Mouse (Mus musculus): ENCODE measurements at regions not wholly inside any gene's neighbourhood (a gene's known extent, or its start where the extent isn't known, plus 50 kb on each side); places are given as distances from the start of the nearest gene placed in this dataset.

DNA sequence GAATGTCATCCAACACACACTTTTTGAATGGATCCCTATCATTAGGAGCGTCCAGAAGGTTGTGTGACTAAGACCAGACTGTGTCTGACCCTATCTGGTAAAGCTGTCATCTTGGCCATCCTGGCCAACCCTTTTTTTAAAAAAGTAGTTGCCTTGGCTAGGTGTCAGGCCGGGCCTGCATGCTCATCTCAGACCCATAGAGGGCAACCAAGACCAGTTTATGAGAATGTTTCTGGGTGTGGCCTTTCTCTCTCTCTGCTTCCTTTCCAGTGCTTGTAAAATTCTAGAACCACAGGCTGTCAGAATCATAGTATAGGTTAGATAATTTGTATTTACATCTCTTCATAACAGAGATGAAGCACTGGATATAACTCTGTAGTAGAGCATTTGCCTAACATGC is 62.8 kb upstream of the Las1l start:
- peak; percentile 27 for DNase-seq

DNA sequence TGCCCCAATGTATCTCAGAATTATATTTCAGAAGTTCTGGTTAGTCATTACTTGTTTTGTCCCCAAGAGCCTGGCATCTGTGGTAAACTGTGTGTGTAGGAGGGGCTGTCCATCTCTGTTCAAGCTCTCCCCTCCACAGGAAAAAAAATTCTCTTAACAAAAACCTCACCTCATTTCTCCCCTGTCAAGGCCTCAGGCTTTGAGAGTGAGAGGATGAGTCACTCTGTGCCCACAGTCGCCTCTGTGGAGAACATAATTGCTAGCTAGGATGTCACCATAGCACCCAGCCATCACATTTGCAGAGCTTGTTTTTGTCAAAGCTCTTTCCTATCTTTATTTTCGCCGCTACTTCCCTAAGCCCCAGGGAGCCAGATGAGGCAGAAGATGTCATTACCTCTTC is 63.6 kb upstream of the Las1l start:
- no peak for DNase-seq

DNA sequence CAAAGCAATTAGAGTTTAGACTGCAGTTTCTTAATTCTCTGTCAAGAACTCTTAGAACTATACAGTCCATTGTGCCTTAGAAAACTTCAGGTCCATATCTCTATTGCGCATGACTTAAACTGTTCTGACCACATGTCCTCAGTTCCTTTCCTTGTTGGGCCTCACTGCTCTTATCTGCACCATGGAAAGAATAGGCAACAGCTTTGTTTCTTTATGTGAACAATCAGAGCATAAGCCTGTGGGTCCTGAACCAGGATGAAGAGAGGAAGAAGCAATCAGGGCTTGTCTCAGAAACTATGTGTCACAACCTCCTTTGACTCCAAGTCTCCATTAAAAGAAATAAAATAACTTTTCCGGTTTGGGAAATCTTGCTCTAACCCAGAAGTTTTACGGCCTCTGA is 68.6 kb upstream of the Las1l start:
- DNase-seq, result no peak

DNA sequence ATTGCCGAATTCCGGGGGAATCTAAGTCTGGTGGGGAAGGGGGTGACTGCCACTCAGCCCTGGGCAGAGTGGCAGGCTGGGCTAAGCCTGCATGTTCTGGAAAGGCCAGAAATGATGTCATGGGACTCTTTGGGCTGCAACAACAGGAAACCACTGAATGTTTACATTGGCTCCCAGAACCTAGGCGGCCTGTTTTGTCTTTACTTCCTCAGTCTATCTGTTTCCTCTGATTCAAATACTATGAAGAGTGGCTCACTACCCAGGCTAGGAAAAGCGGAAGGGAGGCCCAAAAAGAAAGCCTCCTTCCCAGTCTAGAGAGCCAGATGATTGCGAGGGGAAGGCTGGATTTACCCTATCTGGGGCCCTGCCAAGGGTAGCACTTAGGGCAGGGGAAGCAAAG is 69.1 kb upstream of the Las1l start:
- DNase-seq, result peak; percentile 41

DNA sequence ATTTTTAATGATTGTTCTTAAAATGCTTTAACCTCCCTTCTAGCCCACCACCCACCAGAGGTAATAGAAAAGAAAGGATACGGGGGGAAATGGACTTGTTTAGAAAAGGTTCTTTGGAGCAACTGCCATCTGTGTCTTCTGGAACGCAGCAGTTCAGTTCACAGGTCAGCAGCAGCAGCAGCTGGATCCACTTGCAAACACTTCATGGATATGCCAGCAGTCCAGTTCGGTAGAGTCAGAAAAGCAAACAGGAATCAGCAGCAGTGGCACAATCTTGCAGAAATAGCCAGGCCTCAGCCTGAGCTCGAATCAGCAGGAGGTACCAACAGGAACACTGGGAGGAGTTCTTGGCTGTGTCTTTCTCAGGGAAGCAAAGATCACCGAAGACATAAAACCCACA is 64.3 kb upstream of the Msn start:
- no peak for DNase-seq

DNA sequence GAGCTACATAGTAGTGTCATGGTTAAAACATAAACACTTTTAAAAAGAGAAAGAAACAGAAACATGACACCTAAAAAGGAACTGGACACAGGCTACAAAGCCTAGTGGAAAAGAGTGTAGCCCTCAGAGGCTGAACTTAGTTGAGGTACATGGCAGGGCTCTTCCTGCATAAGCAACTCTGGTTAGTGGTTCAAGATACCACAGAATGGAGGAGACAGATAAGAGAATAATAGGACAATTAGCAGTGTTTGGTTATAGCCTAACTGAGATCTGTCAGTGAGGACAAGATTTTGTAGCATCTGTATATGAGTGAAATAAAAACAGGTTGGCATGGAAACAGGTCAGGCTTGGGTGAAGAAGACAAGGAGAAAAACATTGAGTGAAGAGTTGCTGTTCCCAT is 60.5 kb upstream of the Msn start:
- no peak for DNase-seq

DNA sequence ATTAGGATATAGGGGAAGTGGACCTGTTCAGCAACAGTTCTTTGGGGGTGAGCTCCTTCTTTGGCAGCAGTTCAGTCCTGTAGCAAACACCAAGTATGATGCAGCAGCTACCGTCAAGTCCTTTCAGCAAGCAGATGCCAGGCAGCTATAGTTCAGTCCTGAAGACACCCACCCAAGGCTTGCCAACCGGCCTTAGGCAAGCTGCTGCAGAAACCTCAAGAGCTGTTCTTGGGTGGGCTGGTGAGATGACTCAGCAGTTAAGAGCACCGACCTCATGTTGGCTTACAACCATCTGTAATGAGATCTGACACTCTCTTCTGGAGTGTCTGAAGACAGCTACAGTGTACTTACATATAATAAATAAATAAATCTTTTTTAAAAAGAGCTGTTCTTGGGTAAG is 53.6 kb upstream of the Msn start:
- no peak for DNase-seq

Measured in kidney, adult 11 months (tissue).